ENCODE assay signal across 7 mouse cellular contexts in the genomic region with DNA sequence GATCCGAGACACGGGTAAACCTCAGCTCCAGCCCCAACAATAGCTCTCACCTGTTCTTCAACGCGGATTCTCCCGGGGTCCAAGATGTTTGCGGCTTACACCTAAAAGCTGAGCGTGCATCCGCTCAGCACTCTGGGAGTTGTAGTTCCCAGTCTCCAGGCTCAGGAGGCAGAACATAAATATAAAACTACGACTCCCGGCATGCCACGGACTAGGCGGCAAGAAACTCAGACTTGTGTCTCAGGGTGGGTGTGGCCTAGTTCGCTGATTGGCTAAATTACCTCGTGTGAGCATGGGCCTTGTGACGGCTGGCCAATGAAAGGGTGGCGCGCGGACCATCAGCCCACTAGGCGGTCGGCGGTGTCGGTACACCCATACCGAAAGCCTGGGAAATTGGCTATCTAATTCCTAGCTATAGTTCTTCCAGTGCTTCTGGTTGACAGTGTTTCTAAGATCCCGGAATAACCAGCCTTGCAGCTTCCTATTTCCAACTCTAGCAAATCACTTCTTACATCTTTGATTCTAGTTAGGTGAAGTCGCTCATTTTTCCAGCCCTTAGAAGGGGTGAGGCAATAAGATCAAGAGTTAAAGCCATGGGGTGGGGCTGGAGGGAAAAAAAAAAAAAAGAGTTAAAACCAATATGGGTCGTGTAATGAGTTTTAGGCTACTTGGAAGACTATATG. TPM values are rescaled to one million over a fixed set of nuclear protein-coding genes. Genes with fewer than 3 reads are reported as not detected.
DNase-seq lines count a peak whose midpoint lies in the region; ATAC-seq lines count a peak whose summit lies in the region.

A gene (minus strand): TSS at position 148 of the 683 bp plus-strand sequence.

- peak within 1 kb of the TSS; percentile 68 for H3K27ac ChIP-seq in embryonic facial prominence, embryonic 12.5 days
- H3K27ac ChIP-seq in limb, embryonic 11.5 days (replicated peaks; ENCODE audit: low read depth, low read length), result peak within 1 kb of the TSS; percentile 68
- peak within 1 kb of the TSS; percentile 73 for H3K27ac ChIP-seq in midbrain, embryonic 14.5 days (replicated peaks; ENCODE audit: low read depth, low read length)

- H3K27me3 ChIP-seq in embryonic facial prominence, embryonic 12.5 days, result no peaks in the 10 kb centered on the region
- H3K27me3 ChIP-seq in limb, embryonic 11.5 days (ENCODE audit: control insufficient read depth, insufficient read depth, low read length), result no peaks in the 10 kb centered on the region
- no peaks in the 10 kb centered on the region for H3K27me3 ChIP-seq in midbrain, embryonic 14.5 days (ENCODE audit: control insufficient read depth, insufficient read depth, low read length)

- H3K4me2 ChIP-seq in embryonic facial prominence, embryonic 12.5 days (replicated peaks), result peak within 1 kb of the TSS; percentile 92
- peak within 1 kb of the TSS; percentile 90 for H3K4me2 ChIP-seq in limb, embryonic 11.5 days (ENCODE audit: low read depth, severe bottlenecking)
- H3K4me2 ChIP-seq in midbrain, embryonic 14.5 days (ENCODE audit: low read length), result peak within 1 kb of the TSS; percentile 90

- peak; percentile 99 for ATAC-seq in embryonic facial prominence, embryonic 12.5 days (ENCODE audit: insufficient number of reproducible peaks, insufficient read depth, low FRiP score, low TSS enrichment)
- ATAC-seq in limb, embryonic 11.5 days (ENCODE audit: insufficient number of reproducible peaks, low FRiP score, low TSS enrichment, low read depth), result peak; percentile 99
- ATAC-seq in midbrain, embryonic 14.5 days (ENCODE audit: low FRiP score, low TSS enrichment), result peak; percentile 99

- H3K9me3 ChIP-seq in embryonic facial prominence, embryonic 12.5 days, result no peaks in the 10 kb centered on the region
- no peaks in the 10 kb centered on the region for H3K9me3 ChIP-seq in limb, embryonic 11.5 days (ENCODE audit: control insufficient read depth, low read length)
- no peaks in the 10 kb centered on the region for H3K9me3 ChIP-seq in midbrain, embryonic 14.5 days (ENCODE audit: control insufficient read depth, low read length)

- peak; percentile 91 for DNase-seq in adrenal gland, postnatal 25 days
- DNase-seq in heart, adult 11 months, result peak; percentile 100
- DNase-seq in kidney, adult 18-20 months, result peak; percentile 93
- peak; percentile 93 for DNase-seq in limb, embryonic 11.5 days (ENCODE audit: low spot score)
- peak; percentile 99 for DNase-seq in midbrain, embryonic 14.5 days
- peak; percentile 85 for DNase-seq in spleen, adult 18-20 months

- peaks cover 22% of the 10 kb centered on the region for H3K4me1 ChIP-seq in embryonic facial prominence, embryonic 12.5 days
- peaks cover 16% of the 10 kb centered on the region for H3K4me1 ChIP-seq in limb, embryonic 11.5 days (ENCODE audit: control insufficient read depth, insufficient read depth, low read length)
- peaks cover 24% of the 10 kb centered on the region for H3K4me1 ChIP-seq in midbrain, embryonic 14.5 days (ENCODE audit: control insufficient read depth, insufficient read depth, low read length)

- H3K9ac ChIP-seq in embryonic facial prominence, embryonic 12.5 days, result peak within 1 kb of the TSS; percentile 72
- H3K9ac ChIP-seq in limb, embryonic 11.5 days (ENCODE audit: low read length), result peak within 1 kb of the TSS; percentile 76
- peak within 1 kb of the TSS; percentile 62 for H3K9ac ChIP-seq in midbrain, embryonic 14.5 days (replicated peaks; ENCODE audit: low read length)

- WGBS in embryonic facial prominence, embryonic 12.5 days, result 0% methylated on average over 26 of the region's 26 CpGs
- under 1% methylated on average over 26 of the region's 26 CpGs for WGBS in limb, embryonic 11.5 days
- under 1% methylated on average over 26 of the region's 26 CpGs for WGBS in midbrain, embryonic 14.5 days

- H3K36me3 ChIP-seq in embryonic facial prominence, embryonic 12.5 days, result peaks cover 24% of the 10 kb centered on the region
- H3K36me3 ChIP-seq in limb, embryonic 11.5 days (ENCODE audit: control insufficient read depth, insufficient read depth, low read length), result peaks cover 10% of the 10 kb centered on the region; the same call in 1 of the 2 replicates
- H3K36me3 ChIP-seq in midbrain, embryonic 14.5 days (ENCODE audit: control insufficient read depth, insufficient read depth, low read length), result peaks cover 28% of the 10 kb centered on the region

- H3K4me3 ChIP-seq in embryonic facial prominence, embryonic 12.5 days, result peak within 1 kb of the TSS; percentile 76
- peak within 1 kb of the TSS; percentile 85 for H3K4me3 ChIP-seq in limb, embryonic 11.5 days (ENCODE audit: low read depth, low read length)
- H3K4me3 ChIP-seq in midbrain, embryonic 14.5 days (replicated peaks; ENCODE audit: low read depth, low read length), result peak within 1 kb of the TSS; percentile 66

RNA-seq across cellular contexts. Expression of the gene that starts here (rescaled TPM):
- 830 and 852 TPM in 2 replicates for total RNA-seq in adrenal gland, postnatal 25 days (2021)
- 258 and 265 TPM in 2 replicates for polyA plus RNA-seq in embryonic facial prominence, embryonic 12.5 days (2016; fragmentation: Nextera tagmentation; extraction: Ambion mirVana)
- 315 and 326 TPM in 2 replicates for polyA plus RNA-seq in limb, embryonic 11.5 days (2014; fragmentation: Nextera tagmentation; extraction: Ambion mirVana)
- polyA plus RNA-seq in midbrain, embryonic 14.5 days (2014; fragmentation: Nextera tagmentation; extraction: Ambion mirVana), result 364 and 475 TPM in 2 replicates

Comparison
In these comparisons a context has a peak if more than half of its experiments do, and no peak if none do; other contexts are left out.
1. Peak in every context shown above with its lines: DNase-seq, ATAC-seq, H3K4me3 ChIP-seq and H3K27ac ChIP-seq.